Mouse (Mus musculus) spleen, adult 2 months (tissue): Measurements from ENCODE around the gene Podn.

Source experiments
- CTCF ChIP-seq: fragments of 200-500 bp; IDR thresholded peaks from 2 replicates; pipeline ENCODE4 v1.5.1; 2011; ENCODE audit warnings: mild to moderate bottlenecking, inconsistent platforms; ENCODE audit not compliant: insufficient read depth, insufficient read length, insufficient replicate concordance; ENCODE audit errors: extremely low read depth
- POLR2A ChIP-seq: fragments of 200-500 bp; IDR thresholded peaks from 2 replicates; pipeline ENCODE4 v1.6.1; 2011; ENCODE audit warnings: low read depth, low read length, inconsistent platforms

DNA sequence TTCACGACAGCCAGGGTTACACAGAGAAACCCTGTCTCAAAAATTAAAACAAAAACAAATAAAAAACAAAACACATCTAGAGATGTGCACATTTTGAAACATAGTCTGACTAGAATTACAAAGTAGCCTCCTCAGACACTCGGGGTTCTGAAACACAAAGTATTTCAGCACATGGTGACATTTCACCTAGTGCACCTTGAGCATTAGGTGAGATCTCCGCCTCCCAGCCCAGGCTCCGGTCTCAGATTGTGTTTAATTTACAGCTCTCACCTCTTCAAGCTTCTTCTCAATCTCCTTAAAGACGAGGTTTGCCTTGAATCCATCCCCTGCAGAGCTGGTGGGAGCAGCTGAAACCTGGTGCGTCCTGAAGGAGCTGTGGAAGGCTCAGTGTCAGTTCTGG lies 32.6 kb downstream of the Podn start:
- TF ChIP-seq CTCF (no peak), POLR2A (no peak)
